Mouse (Mus musculus): ENCODE results near the gene Gm10799.

DNA sequence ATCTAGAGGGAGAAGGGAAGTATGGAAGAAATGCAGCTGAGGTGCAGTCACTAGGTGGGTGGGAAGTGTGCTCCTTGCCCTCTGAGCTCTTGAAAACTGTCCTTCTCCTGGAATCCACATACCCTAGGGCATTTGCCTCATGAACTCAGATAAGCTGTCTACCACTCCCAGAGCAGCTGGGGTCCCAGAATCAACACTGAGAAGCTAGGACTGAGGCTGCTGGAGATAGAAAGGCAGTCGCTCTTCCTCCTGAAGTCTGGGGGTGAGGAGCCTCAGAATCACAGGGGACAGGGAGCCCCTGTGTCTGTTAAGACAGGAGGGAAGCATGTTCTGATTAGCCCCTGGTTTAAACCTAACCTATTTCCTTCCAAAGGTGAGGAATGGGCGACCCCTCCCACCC is 41.2 kb upstream of the Gm10799 start:
- TF ChIP-seq FLI1 (IDR thresholded peaks at IDR 0.05; ENCODE audit: low read length) (no peak), GATA1 (IDR thresholded peaks at IDR 0.05; ENCODE audit: borderline replicate concordance, low read length) (no peak)
